Mouse (Mus musculus) liver, adult 2 months (tissue): ENCODE results near the gene Slc17a4. TPM values are rescaled to one million over a fixed set of nuclear protein-coding genes. Genes with fewer than 3 reads are reported as not detected.

ENCODE experiments used
- DNase-seq: peaks from one replicate; pipeline ENCODE4 v3.0.0-alpha.2; 2011; ENCODE audit warnings: low read depth, low spot score; ENCODE audit errors: extremely low read depth
- H3K27ac ChIP-seq: fragments of 200-500 bp; replicated peaks from 2 replicates; pipeline ENCODE4 v1.5.1; 2012; ENCODE audit warnings: low read depth, mild to moderate bottlenecking, control low read depth, inconsistent platforms, low read length; ENCODE audit not compliant: insufficient read depth
- H3K27me3 ChIP-seq: fragments of 200-500 bp; 2 replicates; pipeline ENCODE4 v1.6.1; 2012; ENCODE audit warnings: mild to moderate bottlenecking, moderate library complexity, low read length, inconsistent platforms; ENCODE audit not compliant: control insufficient read depth, insufficient read depth
- H3K36me3 ChIP-seq: fragments of 200-500 bp; 2 replicates; pipeline ENCODE4 v1.6.1; 2012; ENCODE audit warnings: low read length, inconsistent platforms; ENCODE audit not compliant: control insufficient read depth, insufficient read depth
- H3K4me1 ChIP-seq: fragments of 200-500 bp; 2 replicates; pipeline ENCODE4 v1.6.1; 2011; ENCODE audit warnings: low read length; ENCODE audit not compliant: control insufficient read depth, insufficient read depth
- H3K4me3 ChIP-seq: fragments of 200-500 bp; 2 replicates; pipeline ENCODE4 v1.5.1; 2011; ENCODE audit warnings: low read depth, mild to moderate bottlenecking, control low read depth, low read length, moderate library complexity; ENCODE audit not compliant: insufficient read depth
- H3K79me2 ChIP-seq: fragments of 200-500 bp; 2 replicates; pipeline ENCODE4 v1.6.1; 2012; ENCODE audit warnings: inconsistent platforms, mild to moderate bottlenecking, low read length, moderate library complexity; ENCODE audit not compliant: control insufficient read depth, insufficient read depth
- H3K9ac ChIP-seq: fragments of 200-500 bp; 2 replicates; pipeline ENCODE4 v1.6.1; 2012; ENCODE audit warnings: low read depth, mild to moderate bottlenecking, control low read depth, inconsistent platforms, low read length
- CTCF ChIP-seq: fragments of 200-500 bp; IDR thresholded peaks from 2 replicates; pipeline ENCODE4 v1.5.1; 2011; ENCODE audit warnings: low read depth, low read length, control low read depth
- POLR2A ChIP-seq: fragments of 200-500 bp; IDR thresholded peaks from 2 replicates; pipeline ENCODE4 v1.6.1; 2011; ENCODE audit warnings: low read length, control low read depth; ENCODE audit not compliant: insufficient read depth; ENCODE audit errors: extremely low read depth
- WGBS: fragments of 180-500 bp; shearing (Covaris S2); methylation state at CpG from one replicate; pipeline ENCODE4 v1.1.7; 2018; 5-methylcytosine and 5-hydroxymethylcytosine counted together
- polyA plus RNA-seq: library from polyadenylated mRNA; depleted of rRNA; stranded (reverse); fragments of >200 nt; gene quantifications from 2 replicates; pipeline ENCODE4 v1.2.3, GENCODE M21; 2012
- total RNA-seq: library from RNA; depleted of rRNA; stranded (reverse); fragments of >200 nt; gene quantifications from 2 replicates; pipeline ENCODE4 v1.2.3, GENCODE M21; 2014

Slc17a4 gene
- total and polyA plus RNA-seq, 2 experiments = 27.4 to 60.3 TPM

DNA sequence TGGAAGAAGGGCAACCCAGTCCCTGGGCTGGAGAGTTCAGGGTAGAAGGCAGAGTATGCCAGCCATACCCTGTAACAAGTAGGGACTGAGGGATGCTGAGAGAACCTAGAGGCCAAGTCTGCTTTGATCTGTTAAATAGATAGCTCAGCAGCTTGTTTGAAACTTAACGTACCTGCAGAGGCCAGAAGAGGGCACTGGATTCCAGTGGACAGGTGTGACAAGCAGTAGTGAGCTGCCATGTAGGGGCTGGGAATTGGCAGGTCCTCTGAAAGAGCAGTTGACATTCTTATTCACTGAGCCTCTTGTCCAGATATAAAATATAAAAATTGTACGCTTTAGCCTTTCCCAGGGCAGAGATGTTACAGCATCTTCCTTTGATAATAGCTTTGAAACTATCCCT, 28.1 kb upstream of the Slc17a4 start:
- WGBS = 67% methylated on average over 2 of the region's 2 CpGs
- DNase-seq = no peak
- Histone ChIP-seq H3K36me3 (no peaks in the 10 kb centered on the region), H3K79me2 (no peaks in the 10 kb centered on the region), H3K9ac (no peak overlapping the region), H3K27me3 (no peaks in the 10 kb centered on the region; the same call in 1 of the 2 replicates), H3K27ac (no peak overlapping the region), H3K4me3 (no peak overlapping the region), H3K4me1 (no peaks in the 10 kb centered on the region)
- TF ChIP-seq CTCF (peak; percentile 32), POLR2A (no peak)

DNA sequence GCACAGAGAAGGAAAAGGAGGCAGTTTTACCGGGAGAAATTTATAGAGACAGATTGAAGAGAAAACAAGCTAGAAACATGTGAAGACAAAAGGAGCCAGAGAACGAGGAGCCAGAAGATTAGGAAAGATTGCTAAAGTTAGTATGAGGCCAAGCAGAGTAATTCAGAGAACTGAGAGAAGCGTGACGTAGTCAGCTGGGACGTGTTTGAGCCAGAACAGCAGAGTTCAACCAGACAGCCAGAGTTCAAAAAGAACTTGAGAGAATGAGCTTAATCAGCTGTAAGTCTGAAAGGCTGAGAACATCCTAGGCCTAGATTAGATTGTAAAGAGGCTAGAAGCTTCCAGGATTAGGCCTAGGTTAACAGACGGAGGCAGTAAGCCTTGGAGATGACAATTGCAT, 25.5 kb upstream of the Slc17a4 start:
- Histone ChIP-seq H3K36me3 (no peaks in the 10 kb centered on the region), H3K4me3 (no peak overlapping the region), H3K9ac (no peak overlapping the region), H3K27me3 (no peaks in the 10 kb centered on the region), H3K79me2 (no peaks in the 10 kb centered on the region), H3K4me1 (no peaks in the 10 kb centered on the region), H3K27ac (no peak overlapping the region)
- no peak for TF ChIP-seq POLR2A
- TF ChIP-seq CTCF = no peak
- peak; percentile 70 for DNase-seq
- 79% methylated on average over 6 of the region's 6 CpGs for WGBS

DNA sequence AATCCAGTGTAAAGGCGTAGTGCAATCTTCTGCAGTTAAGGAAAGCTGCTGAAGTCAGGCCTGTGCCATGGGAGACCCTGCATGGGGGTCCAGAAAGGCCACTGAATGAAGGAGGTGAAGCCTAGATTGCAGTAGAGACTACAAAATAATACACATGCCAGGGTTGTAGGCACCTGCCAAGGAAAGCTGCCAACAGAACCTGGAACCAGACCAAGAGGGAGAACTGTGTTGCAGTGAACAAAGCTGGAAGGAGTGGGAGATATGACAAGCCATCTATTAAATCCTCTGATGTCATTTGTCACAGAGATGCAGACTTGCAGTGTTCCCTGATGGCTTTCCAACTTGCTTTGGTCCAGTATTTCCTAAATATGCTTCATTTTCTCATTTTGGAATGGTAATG, 23.9 kb upstream of the Slc17a4 start:
- 96% methylated on average over 1 of the region's 1 CpGs for WGBS
- no peak overlapping the region for H3K27ac ChIP-seq
- H3K36me3 ChIP-seq = no peaks in the 10 kb centered on the region
- no peaks in the 10 kb centered on the region for H3K79me2 ChIP-seq
- TF ChIP-seq CTCF (no peak), POLR2A (no peak)
- H3K4me3 ChIP-seq = no peak overlapping the region
- H3K27me3 ChIP-seq = no peaks in the 10 kb centered on the region
- peak; percentile 59 for DNase-seq
- H3K4me1 ChIP-seq = no peaks in the 10 kb centered on the region
- no peak overlapping the region for H3K9ac ChIP-seq

DNA sequence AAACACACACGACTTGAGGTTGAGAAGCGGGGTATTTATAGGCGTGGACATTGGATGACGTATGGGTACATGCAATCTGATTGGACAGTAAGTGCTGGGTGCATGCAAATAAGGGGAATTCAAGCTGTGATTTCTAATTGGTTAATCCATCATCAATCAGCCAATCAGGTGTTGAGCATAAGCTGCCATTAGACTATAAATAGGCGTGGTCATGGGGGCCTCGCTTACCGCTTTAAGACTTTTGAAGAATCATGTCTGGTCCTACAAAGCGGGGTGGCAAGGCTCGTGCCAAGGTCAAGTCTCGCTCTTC, 19.4 kb upstream of the Slc17a4 start, which contains the start of gene Hist1h2aa:
Gene Hist1h2aa (plus strand): TSS at position 252 of the 310 bp plus-strand sequence.
- no peaks in the 10 kb centered on the region for H3K27me3 ChIP-seq
- H3K27ac ChIP-seq = no peak within 1 kb of the TSS
- no peak within 1 kb of the TSS for H3K4me3 ChIP-seq
- no peaks in the 10 kb centered on the region for H3K36me3 ChIP-seq
- H3K9ac ChIP-seq = no peak within 1 kb of the TSS
- DNase-seq = no peak
- no peak for TF ChIP-seq CTCF
- TF ChIP-seq POLR2A = no peak
- no peaks in the 10 kb centered on the region for H3K79me2 ChIP-seq
- H3K4me1 ChIP-seq = no peaks in the 10 kb centered on the region
- 91% methylated on average over 10 of the region's 10 CpGs for WGBS

DNA sequence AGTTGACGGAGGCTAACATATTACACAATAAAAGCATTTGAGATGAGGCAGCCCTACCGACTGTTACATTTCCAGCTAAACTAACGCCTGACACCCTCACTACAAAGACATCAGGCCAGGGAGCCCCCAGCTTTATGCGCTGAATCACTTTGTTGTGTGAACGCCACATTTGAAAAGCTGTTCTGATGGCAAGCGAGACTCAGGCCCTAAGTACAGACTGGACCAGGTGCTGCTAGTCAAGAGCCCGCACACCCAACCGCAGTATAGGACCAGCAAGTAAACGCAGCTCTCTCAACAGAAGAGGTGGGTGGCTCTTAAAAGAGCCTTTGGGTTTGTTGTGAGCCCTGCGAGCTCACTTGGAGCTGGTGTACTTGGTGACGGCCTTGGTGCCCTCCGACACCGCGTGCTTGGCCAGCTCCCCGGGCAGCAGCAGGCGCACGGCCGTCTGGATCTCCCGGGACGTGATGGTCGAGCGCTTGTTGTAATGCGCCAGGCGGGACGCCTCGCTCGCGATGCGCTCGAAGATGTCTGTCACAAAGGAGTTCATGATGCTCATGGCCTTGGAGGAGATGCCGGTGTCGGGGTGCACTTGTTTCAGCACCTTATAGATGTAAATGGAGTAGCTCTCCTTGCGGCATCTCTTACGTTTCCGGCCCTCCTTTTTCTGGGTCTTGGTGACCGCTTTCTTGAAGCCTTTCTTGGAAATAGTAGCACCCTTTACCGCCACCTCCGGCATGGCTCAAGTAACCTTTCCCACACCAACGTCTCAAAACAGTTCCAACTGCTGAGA, 18.8 kb upstream of the Slc17a4 start, which contains the start of gene Hist1h2ba:
Gene Hist1h2ba (minus strand): TSS at position 736 of the 790 bp plus-strand sequence.
- H3K9ac ChIP-seq = no peak within 1 kb of the TSS
- no peak within 1 kb of the TSS for H3K4me3 ChIP-seq
- H3K27ac ChIP-seq = no peak within 1 kb of the TSS
- H3K4me1 ChIP-seq = peaks cover 2% of the 10 kb centered on the region; the same call in 1 of the 2 replicates
- H3K27me3 ChIP-seq = no peaks in the 10 kb centered on the region
- H3K79me2 ChIP-seq = no peaks in the 10 kb centered on the region
- DNase-seq = no peak
- H3K36me3 ChIP-seq = no peaks in the 10 kb centered on the region
- TF ChIP-seq CTCF = no peak
- 96% methylated on average over 39 of the region's 39 CpGs for whole genome bisulfite sequencing

DNA sequence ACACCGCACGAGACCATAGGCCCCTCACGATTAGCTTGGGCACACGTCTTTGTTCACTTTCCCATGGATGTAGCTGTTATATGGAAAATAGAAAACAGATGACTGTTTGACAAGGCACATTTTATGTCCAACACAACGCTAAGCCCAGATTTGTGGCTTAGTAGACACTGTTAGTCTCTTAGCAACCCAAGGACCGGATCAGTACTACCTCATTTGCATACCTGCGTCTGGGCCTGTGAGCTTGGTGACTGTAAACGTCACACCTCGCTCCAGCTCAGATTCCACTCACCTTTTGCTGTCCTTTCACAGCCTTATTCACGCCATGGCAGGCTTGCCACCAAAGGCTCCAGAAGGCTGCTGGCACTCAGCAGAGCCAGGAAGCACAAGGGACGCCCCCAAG, 16.1 kb upstream of the Slc17a4 start:
- Histone ChIP-seq H3K36me3 (no peaks in the 10 kb centered on the region), H3K4me1 (peaks cover 4% of the 10 kb centered on the region; the same call in 1 of the 2 replicates), H3K27ac (no peak overlapping the region), H3K4me3 (no peak overlapping the region), H3K79me2 (no peaks in the 10 kb centered on the region), H3K9ac (no peak overlapping the region), H3K27me3 (no peaks in the 10 kb centered on the region)
- no peak for DNase-seq
- WGBS = 84% methylated on average over 11 of the region's 11 CpGs
- TF ChIP-seq CTCF = no peak
- no peak for TF ChIP-seq POLR2A
